Mouse (Mus musculus) liver, embryonic 14.5 days (tissue): Measurements from ENCODE around the gene Gm26620.

ENCODE experiments used
- CTCF ChIP-seq: IDR thresholded peaks from 2 replicates; pipeline ENCODE4 v1.5.1; 2016; ENCODE audit warnings: antibody characterized with exemption, low read depth, control low read depth
- EP300 ChIP-seq: IDR thresholded peaks from 2 replicates; pipeline ENCODE4 v1.6.1; 2016; ENCODE audit warnings: antibody characterized with exemption, low read depth

DNA sequence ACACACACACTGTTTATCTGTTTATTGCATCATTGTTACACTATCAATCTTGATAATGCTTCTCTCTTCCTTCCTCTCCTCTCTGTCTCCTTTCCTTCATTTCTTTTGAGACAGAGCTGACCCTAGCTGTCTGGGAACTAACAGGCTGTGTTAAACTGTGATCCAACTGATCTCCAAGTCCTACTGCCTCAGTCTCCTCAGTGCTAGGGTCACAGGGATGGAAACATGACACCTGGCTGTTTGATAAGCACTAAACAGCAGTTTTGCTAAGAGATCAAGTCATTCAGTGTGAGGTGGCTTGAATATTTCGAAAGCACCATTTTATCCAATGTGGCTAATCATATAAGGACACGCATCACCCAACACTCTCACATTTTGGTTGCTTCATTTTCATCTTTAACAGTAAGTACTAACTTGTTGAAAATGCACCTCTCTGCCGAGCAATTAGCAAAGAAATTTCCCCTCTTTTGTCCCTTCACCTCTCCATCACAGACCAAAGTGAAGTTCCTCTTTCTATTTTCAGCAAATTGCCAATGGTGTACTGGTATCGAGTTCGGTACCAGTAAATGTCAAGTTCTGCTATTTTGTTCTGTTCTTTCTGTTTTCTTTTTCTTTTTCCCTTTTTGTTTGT lies 11.9 kb downstream of the Gm26620 start:
- no peak for TF ChIP-seq CTCF
- TF ChIP-seq EP300: no peak
